Comparison of ENCODE assay signal across 8 mouse cellular contexts in genomic region chrX:7679405-7680056, GRCm38 (mm10). TPM values are rescaled to one million over a fixed set of nuclear protein-coding genes. Genes with fewer than 3 reads are reported as not detected.
DNase-seq lines count a peak whose midpoint lies in the region; ATAC-seq and TF ChIP-seq lines count a peak whose summit lies in the region.

No protein-coding gene starts in this region.

- H3K27me3 ChIP-seq in E14TG2a.4 (ENCODE audit: insufficient read depth, low read length): no peaks in the 10 kb centered on the region; the same call in 1 of the 2 replicates
- no peaks in the 10 kb centered on the region; the same call in 1 of the 2 replicates for H3K27me3 ChIP-seq in forebrain, embryonic 12.5 days
- no peaks in the 10 kb centered on the region for H3K27me3 ChIP-seq in heart, postnatal 0 days (ENCODE audit: control insufficient read depth, insufficient read depth, low read length)
- H3K27me3 ChIP-seq in liver, embryonic 15.5 days: 0 out of 2 replicates have a peak, but pooled peaks cover 4% of the 10 kb centered on the region
- H3K27me3 ChIP-seq in neural tube, embryonic 11.5 days (ENCODE audit: control insufficient read depth, insufficient read depth, low read length): no peaks in the 10 kb centered on the region
- no peaks in the 10 kb centered on the region for H3K27me3 ChIP-seq in stomach, embryonic 16.5 days (ENCODE audit: control insufficient read depth, insufficient read depth, low read length)

- peaks cover 20% of the 10 kb centered on the region for H3K4me1 ChIP-seq in E14TG2a.4 (replicated peaks; ENCODE audit: low read depth, low read length)
- H3K4me1 ChIP-seq in forebrain, embryonic 12.5 days: no peaks in the 10 kb centered on the region
- 0 out of 2 replicates have a peak, but pooled peaks cover under 1% of the 10 kb centered on the region for H3K4me1 ChIP-seq in heart, postnatal 0 days (ENCODE audit: control insufficient read depth, insufficient read depth)
- peaks cover 11% of the 10 kb centered on the region for H3K4me1 ChIP-seq in liver, embryonic 15.5 days (replicated peaks)
- H3K4me1 ChIP-seq in neural tube, embryonic 11.5 days (ENCODE audit: control insufficient read depth, insufficient read depth, low read length): no peaks in the 10 kb centered on the region
- peaks cover 2% of the 10 kb centered on the region; the same call in 1 of the 2 replicates for H3K4me1 ChIP-seq in stomach, embryonic 16.5 days (ENCODE audit: control insufficient read depth, insufficient read depth, low read length)

- DNase-seq in c-Kit-positive CD71-positive TER-119-positive erythroid progenitor cells, embryonic 14.5 days (ENCODE audit: low spot score): peak; percentile 81
- DNase-seq in heart, postnatal 0 days (ENCODE audit: low spot score): peak; percentile 76
- DNase-seq in kidney, postnatal 36 days: peak; percentile 94 to 96
- DNase-seq in neural tube, embryonic 11.5 days (ENCODE audit: low spot score): peak; percentile 93

- H3K27ac ChIP-seq in forebrain, embryonic 12.5 days: no peak overlapping the region
- H3K27ac ChIP-seq in heart, postnatal 0 days (ENCODE audit: low read depth): peak overlapping the region; percentile 57
- no peak overlapping the region for H3K27ac ChIP-seq in liver, embryonic 15.5 days (replicated peaks)
- no peak overlapping the region for H3K27ac ChIP-seq in neural tube, embryonic 11.5 days (ENCODE audit: low read depth, low read length)
- no peak overlapping the region for H3K27ac ChIP-seq in stomach, embryonic 16.5 days (ENCODE audit: low read length)

- TF ChIP-seq EP300 in heart, postnatal 0 days (IDR thresholded peaks at IDR 0.05; ENCODE audit: low read depth): no peak

- peak; percentile 94 for ATAC-seq in forebrain, embryonic 12.5 days (ENCODE audit: low FRiP score)
- ATAC-seq in heart, postnatal 0 days (ENCODE audit: insufficient read depth, low read depth): peak; percentile 96
- ATAC-seq in liver, embryonic 15.5 days (ENCODE audit: insufficient read depth): peak; percentile 90
- peak; percentile 86 for ATAC-seq in neural tube, embryonic 11.5 days (ENCODE audit: insufficient read depth, low FRiP score, low TSS enrichment)
- ATAC-seq in stomach, embryonic 16.5 days (ENCODE audit: insufficient read depth, low FRiP score): peak; percentile 92

- no peak overlapping the region for H3K9ac ChIP-seq in forebrain, embryonic 12.5 days
- H3K9ac ChIP-seq in heart, postnatal 0 days (replicated peaks; ENCODE audit: low read depth, low read length): no peak overlapping the region
- no peak overlapping the region for H3K9ac ChIP-seq in liver, embryonic 15.5 days
- no peak overlapping the region for H3K9ac ChIP-seq in neural tube, embryonic 11.5 days (ENCODE audit: low read length)
- H3K9ac ChIP-seq in stomach, embryonic 16.5 days (ENCODE audit: low read length): peak overlapping the region; percentile 55; the same call in 1 of the 2 replicates

- WGBS in forebrain, embryonic 12.5 days: 17% methylated on average over 27 of the region's 27 CpGs
- 14% methylated on average over 27 of the region's 27 CpGs for WGBS in heart, postnatal 0 days
- WGBS in liver, embryonic 15.5 days (ENCODE audit: insufficient replicate concordance): 12% methylated on average over 27 of the region's 27 CpGs
- 18% methylated on average over 27 of the region's 27 CpGs for WGBS in neural tube, embryonic 11.5 days
- 18% methylated on average over 27 of the region's 27 CpGs for WGBS in stomach, embryonic 16.5 days

- H3K36me3 ChIP-seq in E14TG2a.4 (ENCODE audit: insufficient read depth, low read length): no peaks in the 10 kb centered on the region
- no peaks in the 10 kb centered on the region for H3K36me3 ChIP-seq in forebrain, embryonic 12.5 days (replicated peaks)
- no peaks in the 10 kb centered on the region for H3K36me3 ChIP-seq in heart, postnatal 0 days (replicated peaks; ENCODE audit: control insufficient read depth, insufficient read depth, low read length)
- H3K36me3 ChIP-seq in liver, embryonic 15.5 days (replicated peaks): no peaks in the 10 kb centered on the region
- no peaks in the 10 kb centered on the region for H3K36me3 ChIP-seq in neural tube, embryonic 11.5 days (ENCODE audit: control insufficient read depth, insufficient read depth, low read length)
- H3K36me3 ChIP-seq in stomach, embryonic 16.5 days (ENCODE audit: control insufficient read depth, insufficient read depth, low read length): no peaks in the 10 kb centered on the region

- peak overlapping the region; percentile 52 for H3K4me2 ChIP-seq in forebrain, embryonic 12.5 days
- H3K4me2 ChIP-seq in heart, postnatal 0 days (ENCODE audit: low read depth, low read length): peak overlapping the region; percentile 62
- H3K4me2 ChIP-seq in liver, embryonic 15.5 days: peak overlapping the region; percentile 61
- peak overlapping the region; percentile 36 for H3K4me2 ChIP-seq in neural tube, embryonic 11.5 days (ENCODE audit: low read depth)
- H3K4me2 ChIP-seq in stomach, embryonic 16.5 days (ENCODE audit: low read depth, low read length): peak overlapping the region; percentile 58

- TF ChIP-seq CTCF in E14TG2a.4 (conservative IDR thresholded peaks at IDR 0.05; ENCODE audit: low read length): no peak
- TF ChIP-seq CTCF in heart, postnatal 0 days (IDR thresholded peaks at IDR 0.05; ENCODE audit: low read depth): peak; percentile 66

- H3K4me3 ChIP-seq in E14TG2a.4 (replicated peaks; ENCODE audit: low read length): peak overlapping the region; percentile 69
- peak overlapping the region; percentile 29 for H3K4me3 ChIP-seq in forebrain, embryonic 12.5 days (replicated peaks)
- peak overlapping the region; percentile 40 for H3K4me3 ChIP-seq in heart, postnatal 0 days (ENCODE audit: low read depth, low read length)
- peak overlapping the region; percentile 30 for H3K4me3 ChIP-seq in liver, embryonic 15.5 days (replicated peaks)
- peak overlapping the region; percentile 15; the same call in 1 of the 2 replicates for H3K4me3 ChIP-seq in neural tube, embryonic 11.5 days (ENCODE audit: low read depth, low read length)
- peak overlapping the region; percentile 40 for H3K4me3 ChIP-seq in stomach, embryonic 16.5 days (replicated peaks; ENCODE audit: low read length)

- H3K9me3 ChIP-seq in E14TG2a.4 (ENCODE audit: low read length): no peaks in the 10 kb centered on the region
- 0 out of 2 replicates have a peak, but pooled peaks cover 2% of the 10 kb centered on the region for H3K9me3 ChIP-seq in forebrain, embryonic 12.5 days
- H3K9me3 ChIP-seq in heart, postnatal 0 days (replicated peaks; ENCODE audit: control insufficient read depth, low read length): no peaks in the 10 kb centered on the region
- no peaks in the 10 kb centered on the region for H3K9me3 ChIP-seq in liver, embryonic 15.5 days (replicated peaks)
- H3K9me3 ChIP-seq in neural tube, embryonic 11.5 days (ENCODE audit: control insufficient read depth, low read length): no peaks in the 10 kb centered on the region
- H3K9me3 ChIP-seq in stomach, embryonic 16.5 days (replicated peaks; ENCODE audit: control insufficient read depth, low read length): no peaks in the 10 kb centered on the region

RNA-seq across cellular contexts. Expression of gene Magix, which starts 1.5 kb away (rescaled TPM):
- polyA plus RNA-seq in forebrain, embryonic 12.5 days (2016; fragmentation: Nextera tagmentation; extraction: Ambion mirVana): 0.09 and 0.19 TPM in 2 replicates
- 1.1 and 2.0 TPM in 2 replicates for total RNA-seq in heart, postnatal 0 days (2014; rRNA removed; ENCODE audit: low replicate concordance)
- polyA plus RNA-seq in heart, postnatal 0 days (2015; fragmentation: Nextera tagmentation; extraction: Ambion mirVana): 1.5 and 1.8 TPM in 2 replicates
- polyA plus RNA-seq in liver, embryonic 15.5 days (2015; fragmentation: Nextera tagmentation; extraction: Ambion mirVana): 0.09 and 0.12 TPM in 2 replicates
- not detected in 2 replicates for polyA plus RNA-seq in neural tube, embryonic 11.5 days (2014; fragmentation: Nextera tagmentation; extraction: Ambion mirVana)
- polyA plus RNA-seq in stomach, embryonic 16.5 days (2015; fragmentation: Nextera tagmentation; extraction: Ambion mirVana): 0.80 and 0.87 TPM in 2 replicates

RNA-seq across cellular contexts. Expression of gene Plp2, which starts 8.3 kb away (rescaled TPM):
- 45.5 and 52.0 TPM in 2 replicates for polyA plus RNA-seq in forebrain, embryonic 12.5 days (2016; fragmentation: Nextera tagmentation; extraction: Ambion mirVana)
- 134 and 184 TPM in 2 replicates for total RNA-seq in heart, postnatal 0 days (2014; rRNA removed; ENCODE audit: low replicate concordance)
- polyA plus RNA-seq in heart, postnatal 0 days (2015; fragmentation: Nextera tagmentation; extraction: Ambion mirVana): 91.1 and 95.7 TPM in 2 replicates
- polyA plus RNA-seq in liver, embryonic 15.5 days (2015; fragmentation: Nextera tagmentation; extraction: Ambion mirVana): 27.5 and 28.8 TPM in 2 replicates
- polyA plus RNA-seq in neural tube, embryonic 11.5 days (2014; fragmentation: Nextera tagmentation; extraction: Ambion mirVana): 43.3 and 49.4 TPM in 2 replicates
- polyA plus RNA-seq in stomach, embryonic 16.5 days (2015; fragmentation: Nextera tagmentation; extraction: Ambion mirVana): 233 and 283 TPM in 2 replicates

RNA-seq across cellular contexts. Expression of gene Gpkow, which starts 17.4 kb away (rescaled TPM):
- polyA plus RNA-seq in forebrain, embryonic 12.5 days (2016; fragmentation: Nextera tagmentation; extraction: Ambion mirVana): 45.6 and 53.4 TPM in 2 replicates
- 2.8 and 9.9 TPM in 2 replicates for total RNA-seq in heart, postnatal 0 days (2014; rRNA removed; ENCODE audit: low replicate concordance)
- polyA plus RNA-seq in heart, postnatal 0 days (2015; fragmentation: Nextera tagmentation; extraction: Ambion mirVana): 21.3 and 22.7 TPM in 2 replicates
- polyA plus RNA-seq in liver, embryonic 15.5 days (2015; fragmentation: Nextera tagmentation; extraction: Ambion mirVana): 13.3 and 14.1 TPM in 2 replicates
- 47.3 and 48.4 TPM in 2 replicates for polyA plus RNA-seq in neural tube, embryonic 11.5 days (2014; fragmentation: Nextera tagmentation; extraction: Ambion mirVana)
- 37.9 and 38.4 TPM in 2 replicates for polyA plus RNA-seq in stomach, embryonic 16.5 days (2015; fragmentation: Nextera tagmentation; extraction: Ambion mirVana)

RNA-seq across cellular contexts. Expression of gene Prickle3, which starts 22.5 kb away (rescaled TPM):
- polyA plus RNA-seq in forebrain, embryonic 12.5 days (2016; fragmentation: Nextera tagmentation; extraction: Ambion mirVana): 2.0 and 2.6 TPM in 2 replicates
- total RNA-seq in heart, postnatal 0 days (2014; rRNA removed; ENCODE audit: low replicate concordance): 9.2 and 15.7 TPM in 2 replicates
- polyA plus RNA-seq in heart, postnatal 0 days (2015; fragmentation: Nextera tagmentation; extraction: Ambion mirVana): 7.9 and 8.1 TPM in 2 replicates
- 1.1 and 1.5 TPM in 2 replicates for polyA plus RNA-seq in liver, embryonic 15.5 days (2015; fragmentation: Nextera tagmentation; extraction: Ambion mirVana)
- polyA plus RNA-seq in neural tube, embryonic 11.5 days (2014; fragmentation: Nextera tagmentation; extraction: Ambion mirVana): 2.4 and 3.1 TPM in 2 replicates
- 11.1 and 12.7 TPM in 2 replicates for polyA plus RNA-seq in stomach, embryonic 16.5 days (2015; fragmentation: Nextera tagmentation; extraction: Ambion mirVana)

RNA-seq across cellular contexts. Expression of gene Wdr45, which starts 34.6 kb away (rescaled TPM):
- polyA plus RNA-seq in forebrain, embryonic 12.5 days (2016; fragmentation: Nextera tagmentation; extraction: Ambion mirVana): 21.1 and 21.2 TPM in 2 replicates
- 24.2 and 52.7 TPM in 2 replicates for total RNA-seq in heart, postnatal 0 days (2014; rRNA removed; ENCODE audit: low replicate concordance)
- polyA plus RNA-seq in heart, postnatal 0 days (2015; fragmentation: Nextera tagmentation; extraction: Ambion mirVana): 27.1 and 29.2 TPM in 2 replicates
- 16.0 and 17.5 TPM in 2 replicates for polyA plus RNA-seq in liver, embryonic 15.5 days (2015; fragmentation: Nextera tagmentation; extraction: Ambion mirVana)
- 17.8 and 18.3 TPM in 2 replicates for polyA plus RNA-seq in neural tube, embryonic 11.5 days (2014; fragmentation: Nextera tagmentation; extraction: Ambion mirVana)
- 36.5 and 36.7 TPM in 2 replicates for polyA plus RNA-seq in stomach, embryonic 16.5 days (2015; fragmentation: Nextera tagmentation; extraction: Ambion mirVana)

Comparison
In these comparisons a context has a peak if more than half of its experiments do, and no peak if none do; other contexts are left out.
1. H3K4me3 ChIP-seq: peak in every context shown above with its lines; median percentile 69 in E14TG2a.4; 40 in heart, postnatal 0 days; 40 in stomach, embryonic 16.5 days; 30 in liver, embryonic 15.5 days; 29 in forebrain, embryonic 12.5 days; 15 in neural tube, embryonic 11.5 days.